Mouse (Mus musculus) ES-Bruce4 (cell line): ENCODE measurements around the gene Kcnq2. TPM values are rescaled to one million over a fixed set of nuclear protein-coding genes. Genes with fewer than 3 reads are reported as not detected.

Experiments used
- H3K27ac ChIP-seq: 2 replicates; pipeline ENCODE4 v1.5.1; 2012; ENCODE audit warnings: low read length, inconsistent platforms; ENCODE audit not compliant: insufficient read depth
- H3K27me3 ChIP-seq: 2 replicates; pipeline ENCODE4 v1.6.1; 2012; ENCODE audit warnings: mild to moderate bottlenecking, low read length, inconsistent platforms; ENCODE audit not compliant: control insufficient read depth, poor library complexity, insufficient read depth, severe bottlenecking
- H3K36me3 ChIP-seq: 2 replicates; pipeline ENCODE4 v1.6.1; 2012; ENCODE audit warnings: inconsistent platforms, mild to moderate bottlenecking, low read length, moderate library complexity; ENCODE audit not compliant: control insufficient read depth, poor library complexity, insufficient read depth, severe bottlenecking
- H3K4me1 ChIP-seq: one replicate; pipeline ENCODE4 v1.8.1; 2011; ENCODE audit warnings: low read length; ENCODE audit not compliant: control insufficient read depth, insufficient read depth
- H3K4me3 ChIP-seq: 2 replicates; pipeline ENCODE4 v1.5.1; 2011; ENCODE audit warnings: low read depth, mild to moderate bottlenecking, low read length
- H3K9ac ChIP-seq: 2 replicates; pipeline ENCODE4 v1.6.1; 2012; ENCODE audit warnings: low read depth, mild to moderate bottlenecking, inconsistent platforms; ENCODE audit not compliant: poor library complexity, severe bottlenecking
- H3K9me3 ChIP-seq: replicated peaks from 2 replicates; pipeline ENCODE4 v1.6.1; 2012; ENCODE audit warnings: mild to moderate bottlenecking, low read length, inconsistent platforms; ENCODE audit not compliant: control insufficient read depth, poor library complexity, insufficient read depth, severe bottlenecking
- CTCF ChIP-seq: IDR thresholded peaks from one replicate; pipeline ENCODE4 v1.8.1; 2011; ENCODE audit warnings: low read depth, low read length
- EP300 ChIP-seq: IDR thresholded peaks from 2 replicates; pipeline ENCODE4 v1.6.1; 2011; ENCODE audit warnings: low read depth, low read length; ENCODE audit not compliant: insufficient read depth
- POLR2A ChIP-seq: IDR thresholded peaks from one replicate; pipeline ENCODE4 v1.8.1; 2011; ENCODE audit warnings: low read length; ENCODE audit not compliant: insufficient read depth
- polyA plus RNA-seq: library from polyadenylated mRNA; stranded (reverse); fragments of >200 nt; gene quantifications from 2 replicates; pipeline ENCODE4 v1.2.4, GENCODE M21; 2011; ENCODE audit warnings: low read depth; ENCODE audit not compliant: missing spikeins, insufficient read depth, insufficient read length

Gene Kcnq2
- polyA plus RNA-seq, 1 experiment = 1.0 TPM

DNA sequence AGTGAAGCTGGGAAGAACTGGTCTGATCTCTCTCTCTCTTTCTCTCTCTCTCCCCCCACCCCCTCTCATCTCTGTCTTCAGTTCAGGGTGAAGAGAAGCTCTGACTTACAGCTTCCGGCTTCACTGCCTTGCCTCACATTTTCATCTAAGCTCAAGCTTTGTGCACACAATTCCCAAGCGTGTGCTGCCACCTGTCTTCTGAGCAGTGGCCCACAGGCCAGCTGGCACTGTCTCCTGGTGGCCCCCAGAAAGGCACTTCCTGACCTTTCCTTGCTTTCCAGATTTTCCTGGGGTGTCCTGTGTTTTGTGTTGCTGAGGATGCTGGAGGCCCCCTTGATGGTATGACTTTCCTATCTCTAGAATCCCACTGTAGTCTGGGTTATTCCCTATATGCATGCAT, 31.0 kb downstream of the Kcnq2 start:
- Histone ChIP-seq H3K4me1 (no peaks in the 10 kb centered on the region), H3K9ac (no peak overlapping the region), H3K4me3 (no peak overlapping the region), H3K36me3 (no peaks in the 10 kb centered on the region), H3K9me3 (no peaks in the 10 kb centered on the region), H3K27ac (no peak overlapping the region), H3K27me3 (no peaks in the 10 kb centered on the region)
- no peak for TF ChIP-seq EP300
- no peak for TF ChIP-seq CTCF
- no peak for TF ChIP-seq POLR2A

DNA sequence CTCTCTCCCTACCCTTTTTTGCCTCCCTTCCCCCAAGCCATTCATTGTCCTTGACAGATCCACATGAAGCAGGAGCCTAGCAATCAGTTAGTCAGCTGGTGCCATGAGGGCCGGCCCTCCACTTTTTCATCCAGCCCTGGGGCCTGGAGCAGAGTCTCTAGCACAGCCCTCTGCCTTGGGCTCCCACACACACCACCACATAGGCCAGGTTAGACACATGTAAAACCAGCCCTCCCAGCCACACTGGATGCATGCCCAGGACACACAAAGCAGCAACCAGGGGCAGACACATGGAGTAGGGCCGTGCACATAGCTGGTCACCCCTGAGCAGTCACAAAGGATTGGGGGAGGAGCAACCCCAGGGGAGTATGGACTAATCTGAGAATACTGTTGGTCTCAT, 32.9 kb downstream of the Kcnq2 start:
- Histone ChIP-seq H3K4me1 (no peaks in the 10 kb centered on the region), H3K9me3 (no peaks in the 10 kb centered on the region), H3K27me3 (no peaks in the 10 kb centered on the region), H3K9ac (no peak overlapping the region), H3K4me3 (no peak overlapping the region), H3K36me3 (no peaks in the 10 kb centered on the region), H3K27ac (no peak overlapping the region)
- TF ChIP-seq POLR2A (no peak), EP300 (no peak)

DNA sequence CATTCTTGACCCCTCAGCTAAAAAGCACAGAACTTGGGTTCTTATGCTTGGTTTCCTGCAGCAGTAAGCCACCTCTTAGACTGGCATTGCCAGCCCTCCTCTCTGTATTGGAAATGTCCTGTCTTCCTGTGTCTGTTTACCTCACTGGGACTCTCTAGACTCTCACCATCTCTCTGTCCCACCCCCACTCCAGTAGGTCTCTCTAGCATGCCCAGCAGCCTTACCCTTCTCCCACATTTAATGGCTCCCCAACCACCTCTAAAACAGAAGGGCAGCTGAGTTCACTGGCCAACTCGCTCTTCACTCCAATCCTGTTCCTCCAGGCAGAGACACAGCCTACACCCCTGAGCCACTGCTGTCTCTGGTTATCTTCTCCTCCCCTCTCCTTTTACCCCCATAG, 33.5 kb downstream of the Kcnq2 start:
- Histone ChIP-seq H3K4me1 (no peaks in the 10 kb centered on the region), H3K9me3 (no peaks in the 10 kb centered on the region), H3K36me3 (no peaks in the 10 kb centered on the region), H3K27me3 (no peaks in the 10 kb centered on the region), H3K4me3 (no peak overlapping the region), H3K9ac (no peak overlapping the region), H3K27ac (no peak overlapping the region)
- TF ChIP-seq CTCF = no peak
- no peak for TF ChIP-seq POLR2A
- no peak for TF ChIP-seq EP300

DNA sequence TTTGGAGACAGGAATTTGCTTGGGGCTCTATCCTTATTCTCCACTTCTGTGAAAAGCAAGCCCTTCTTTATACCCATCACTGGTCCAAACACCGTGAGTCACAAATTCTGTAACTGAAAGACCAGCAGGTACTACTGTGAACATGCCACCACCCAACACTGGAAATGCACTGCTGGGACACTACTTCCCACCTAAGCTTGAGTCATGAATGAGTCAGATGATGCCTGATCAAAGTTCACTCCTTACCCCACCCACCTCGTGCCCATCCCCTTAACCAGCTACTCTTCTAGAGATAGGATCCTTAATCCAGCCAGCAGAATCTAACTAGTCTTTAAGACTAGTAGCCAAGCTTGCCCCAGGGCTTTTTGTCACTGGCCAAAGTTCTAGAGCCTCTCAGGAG, 35.0 kb downstream of the Kcnq2 start:
- H3K4me3 ChIP-seq = no peak overlapping the region

DNA sequence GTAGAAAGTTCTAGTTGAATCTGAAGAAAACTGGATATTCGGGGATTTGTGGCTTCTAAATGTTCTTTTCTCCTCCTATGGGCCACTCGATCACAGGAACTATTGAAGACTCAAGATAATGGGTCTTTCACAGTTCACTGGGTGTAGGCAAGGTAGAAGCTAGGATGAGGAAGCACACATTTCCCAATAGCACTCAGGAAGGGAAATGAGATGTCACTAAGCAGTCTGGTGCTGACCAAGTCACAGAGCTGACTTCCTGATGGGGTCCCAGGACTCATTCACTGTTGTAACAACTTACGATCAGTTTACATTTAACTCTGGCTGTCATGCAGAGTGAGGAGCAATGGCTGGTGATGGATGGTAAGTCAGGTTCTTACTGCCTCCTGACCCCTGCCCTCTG, 45.0 kb downstream of the Kcnq2 start:
- TF ChIP-seq EP300 (no peak), POLR2A (no peak), CTCF (no peak)

More for the DNA sequence above, 35.0 kb downstream of the Kcnq2 start:
- Histone ChIP-seq H3K4me1 (no peaks in the 10 kb centered on the region), H3K27ac (no peak overlapping the region), H3K36me3 (no peaks in the 10 kb centered on the region), H3K9me3 (no peaks in the 10 kb centered on the region), H3K27me3 (no peaks in the 10 kb centered on the region), H3K9ac (no peak overlapping the region)
- TF ChIP-seq CTCF = no peak
- no peak for TF ChIP-seq EP300
- TF ChIP-seq POLR2A = no peak

DNA sequence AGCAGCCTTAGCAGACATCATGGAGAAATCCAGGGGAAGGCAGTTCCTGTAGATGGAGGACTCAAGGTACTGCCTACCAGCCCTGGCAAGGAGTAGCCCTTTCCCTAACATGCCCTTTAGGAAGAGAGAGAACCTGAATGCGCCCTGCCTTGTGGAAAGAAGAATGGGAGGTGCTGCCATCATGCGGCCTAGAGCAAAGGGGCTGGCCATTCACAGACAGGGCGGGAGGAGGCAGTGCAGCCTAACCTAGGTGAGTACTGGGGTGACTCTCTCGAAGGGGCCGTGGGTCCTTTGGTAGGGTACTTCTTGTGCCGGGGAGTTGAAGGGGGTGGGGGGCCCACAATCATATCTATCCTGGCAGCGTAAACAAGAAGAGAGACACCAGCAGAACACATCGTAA, 50.1 kb downstream of the Kcnq2 start:
- TF ChIP-seq CTCF (peak; percentile 37), POLR2A (no peak)
- no peak overlapping the region for H3K9ac ChIP-seq

More for the DNA sequence above, 45.0 kb downstream of the Kcnq2 start:
- Histone ChIP-seq H3K36me3 (no peaks in the 10 kb centered on the region), H3K27ac (no peak overlapping the region), H3K9me3 (no peaks in the 10 kb centered on the region), H3K4me3 (no peak overlapping the region), H3K4me1 (no peaks in the 10 kb centered on the region), H3K9ac (no peak overlapping the region), H3K27me3 (no peaks in the 10 kb centered on the region)

More for the DNA sequence above, 50.1 kb downstream of the Kcnq2 start:
- Histone ChIP-seq H3K27me3 (no peaks in the 10 kb centered on the region), H3K27ac (no peak overlapping the region), H3K36me3 (no peaks in the 10 kb centered on the region), H3K4me3 (no peak overlapping the region), H3K4me1 (no peaks in the 10 kb centered on the region), H3K9me3 (no peaks in the 10 kb centered on the region)
